Mouse (Mus musculus): Measurements from ENCODE around the gene Naga.

Gene Naga

DNA sequence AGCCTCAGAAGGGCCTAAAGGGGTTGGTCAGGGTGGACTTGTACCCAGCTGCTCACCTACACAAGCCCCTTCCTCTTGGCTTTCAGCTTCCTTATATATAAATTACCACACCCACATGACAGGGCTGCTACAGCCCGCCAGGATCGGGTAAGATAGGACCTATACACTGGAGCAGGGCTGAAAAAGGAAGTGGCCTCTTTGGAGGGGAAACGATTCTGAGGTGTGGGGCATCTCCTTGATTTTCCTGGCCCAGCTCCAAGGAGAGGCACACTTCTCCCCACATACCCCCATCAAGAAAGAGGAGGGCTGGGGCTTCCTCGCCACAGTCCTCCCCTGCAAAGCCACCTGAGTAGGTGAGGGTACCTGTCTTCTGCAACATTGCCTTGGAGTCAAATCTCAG is 850 bp downstream of the Naga start:
- no peak for DNase-seq

DNA sequence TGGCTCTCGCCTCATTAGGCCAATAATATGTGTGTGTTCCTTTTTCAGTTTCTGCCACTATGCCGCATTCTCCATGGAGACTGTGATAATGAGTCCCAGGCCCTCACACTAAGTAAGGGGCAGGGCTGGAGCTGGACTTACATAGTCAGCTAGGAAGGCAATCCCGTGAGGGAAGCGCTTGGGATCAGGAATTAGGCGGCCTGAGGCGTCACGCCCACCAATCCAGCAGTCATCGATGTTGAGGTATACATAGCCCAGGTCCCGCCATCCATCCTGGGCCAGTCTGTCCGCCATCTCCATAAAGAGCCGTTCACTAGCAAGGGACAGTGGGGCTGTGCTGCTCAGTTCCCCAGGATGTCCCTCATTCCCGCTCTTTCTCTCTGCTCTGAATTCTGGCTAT is 2.1 kb downstream of the Naga start:
- DNase-seq: no peak

DNA sequence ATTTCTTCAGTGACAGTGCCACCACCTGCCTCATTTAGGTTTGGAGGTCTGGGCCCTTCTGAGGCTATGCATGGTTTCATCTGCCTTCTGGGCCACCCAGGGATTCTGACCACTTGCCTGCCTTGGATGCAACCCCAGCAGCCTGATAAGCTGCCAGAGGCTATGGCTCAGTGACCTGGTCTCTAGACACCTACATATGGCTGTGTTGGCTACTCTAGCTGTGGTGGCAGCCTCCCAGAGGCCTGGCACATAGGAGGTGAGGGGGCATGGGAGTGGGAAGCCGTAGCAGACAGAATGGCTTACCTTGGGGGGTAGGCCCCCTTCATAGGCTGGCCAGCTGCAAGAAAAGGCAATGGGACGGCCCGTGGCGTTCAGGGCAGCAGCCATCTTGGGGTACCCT is 3.5 kb downstream of the Naga start:
- no peak for DNase-seq

DNA sequence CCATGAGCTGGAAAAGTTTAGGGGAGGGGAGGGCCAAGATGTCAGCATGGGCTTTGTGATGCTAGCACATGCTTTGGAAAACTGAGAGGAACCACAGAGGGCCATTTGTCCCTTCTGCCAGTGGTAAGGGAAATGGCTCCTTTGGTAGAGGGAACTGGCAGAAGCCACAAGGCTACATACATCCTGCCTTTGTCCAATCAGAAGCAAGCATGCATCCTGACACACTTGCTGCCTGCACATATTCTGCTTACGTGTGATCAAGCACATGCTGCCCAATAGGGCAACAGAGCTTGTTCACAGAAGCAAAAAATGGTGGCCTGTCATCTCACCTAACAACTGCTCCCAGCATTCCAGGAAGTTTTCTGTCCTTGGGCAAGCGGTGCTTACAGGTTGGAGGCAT is 13.3 kb downstream of the Naga start:
- no peak for DNase-seq

DNA sequence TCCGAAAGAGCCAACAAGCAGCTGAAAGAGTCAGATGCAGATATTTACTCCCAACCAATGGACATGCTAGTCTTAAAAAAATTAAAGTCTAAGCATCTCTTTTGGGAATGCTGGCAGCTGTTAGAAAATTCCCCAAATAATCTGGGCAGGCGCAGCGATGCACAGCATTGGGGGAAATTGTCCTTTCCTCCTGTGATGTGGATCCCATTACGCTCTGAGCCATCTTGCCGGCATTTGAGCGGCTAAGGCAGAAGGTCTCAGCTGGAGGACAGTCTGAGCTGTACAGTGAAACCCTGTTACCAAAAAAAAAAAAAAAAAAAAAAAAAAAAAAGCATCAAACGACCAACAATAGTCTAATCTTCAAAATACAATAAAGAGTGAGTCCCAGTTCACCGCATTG is 16.5 kb downstream of the Naga start:
- no peak for DNase-seq

DNA sequence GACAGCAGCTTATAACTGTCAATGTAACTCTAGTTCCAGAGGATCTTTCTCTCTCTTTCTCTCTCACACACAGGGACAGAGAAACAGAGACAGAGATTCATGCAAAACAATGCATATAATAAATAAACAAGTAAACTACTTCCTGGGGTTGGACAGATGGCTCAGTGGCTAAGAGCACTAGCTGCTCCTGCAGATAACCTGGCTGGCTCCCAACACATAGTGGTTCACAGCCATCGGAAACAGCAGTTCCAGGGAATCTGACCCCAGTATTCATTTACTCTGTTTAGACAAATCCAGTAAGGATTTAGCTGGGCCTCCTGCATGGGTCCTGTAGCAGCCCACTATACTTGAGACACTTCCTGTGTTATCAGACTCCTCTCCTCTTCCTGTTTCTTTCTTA is 19.1 kb downstream of the Naga start:
- no peak for DNase-seq

DNA sequence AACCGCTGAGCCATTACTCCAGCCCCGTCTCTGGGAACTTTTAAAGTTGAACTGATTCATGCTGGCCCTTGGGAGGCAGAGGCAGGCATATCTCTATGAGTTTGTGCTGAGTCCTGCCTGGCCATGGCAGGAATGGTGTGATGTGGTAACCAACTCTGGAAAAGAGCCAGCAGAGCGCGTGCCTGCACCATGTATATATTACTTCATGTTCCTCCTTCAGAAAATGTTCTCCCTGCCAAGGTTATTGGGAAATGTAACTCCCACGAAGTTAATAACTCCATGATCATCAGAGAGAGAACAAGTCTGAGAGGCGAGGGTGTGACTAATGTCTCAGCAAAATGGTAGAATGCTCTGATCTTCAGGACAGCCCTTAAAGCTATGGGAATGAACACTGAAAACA is 20.9 kb downstream of the Naga start:
- DNase-seq: no peak

DNA sequence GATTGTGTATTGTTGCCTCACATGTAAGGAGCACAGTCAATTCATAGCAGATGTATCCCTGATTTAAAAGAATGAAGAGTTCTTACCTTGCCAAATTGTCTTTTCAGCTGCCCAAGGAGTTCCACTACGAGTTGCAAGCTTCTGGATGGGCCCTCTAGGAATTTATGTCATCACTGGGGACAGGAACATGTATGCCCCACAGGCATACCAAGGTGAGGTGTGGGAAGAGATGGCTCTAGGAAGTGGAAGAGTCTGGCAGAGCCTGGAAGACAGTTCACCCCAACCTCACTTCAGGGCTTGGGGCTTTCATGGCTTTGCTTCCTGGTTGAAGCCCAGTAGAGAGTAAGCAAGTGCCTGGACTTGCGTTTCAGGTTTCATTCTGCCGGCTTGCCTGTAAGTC is 30.3 kb downstream of the Naga start:
- DNase-seq: no peak

DNA sequence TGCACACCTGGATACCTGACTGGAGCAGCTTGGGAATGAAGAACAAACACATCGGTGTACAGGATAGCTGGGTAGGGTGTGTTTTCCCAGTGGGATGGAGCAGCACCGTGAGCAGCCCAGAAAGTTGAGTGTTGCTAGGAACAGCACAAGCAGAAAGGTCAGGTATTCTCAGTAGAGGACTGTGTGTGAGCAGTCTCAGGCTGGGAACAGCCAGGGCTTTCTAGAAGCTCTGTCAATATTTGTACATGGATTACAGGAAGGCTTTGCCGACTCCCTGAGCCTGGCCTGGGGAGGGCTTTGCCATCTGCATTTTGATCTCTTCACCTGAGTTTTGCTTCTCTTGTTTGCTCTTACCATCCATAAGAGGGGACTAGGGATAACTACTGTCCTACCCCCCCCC is 31.6 kb downstream of the Naga start:
- no peak for DNase-seq

DNA sequence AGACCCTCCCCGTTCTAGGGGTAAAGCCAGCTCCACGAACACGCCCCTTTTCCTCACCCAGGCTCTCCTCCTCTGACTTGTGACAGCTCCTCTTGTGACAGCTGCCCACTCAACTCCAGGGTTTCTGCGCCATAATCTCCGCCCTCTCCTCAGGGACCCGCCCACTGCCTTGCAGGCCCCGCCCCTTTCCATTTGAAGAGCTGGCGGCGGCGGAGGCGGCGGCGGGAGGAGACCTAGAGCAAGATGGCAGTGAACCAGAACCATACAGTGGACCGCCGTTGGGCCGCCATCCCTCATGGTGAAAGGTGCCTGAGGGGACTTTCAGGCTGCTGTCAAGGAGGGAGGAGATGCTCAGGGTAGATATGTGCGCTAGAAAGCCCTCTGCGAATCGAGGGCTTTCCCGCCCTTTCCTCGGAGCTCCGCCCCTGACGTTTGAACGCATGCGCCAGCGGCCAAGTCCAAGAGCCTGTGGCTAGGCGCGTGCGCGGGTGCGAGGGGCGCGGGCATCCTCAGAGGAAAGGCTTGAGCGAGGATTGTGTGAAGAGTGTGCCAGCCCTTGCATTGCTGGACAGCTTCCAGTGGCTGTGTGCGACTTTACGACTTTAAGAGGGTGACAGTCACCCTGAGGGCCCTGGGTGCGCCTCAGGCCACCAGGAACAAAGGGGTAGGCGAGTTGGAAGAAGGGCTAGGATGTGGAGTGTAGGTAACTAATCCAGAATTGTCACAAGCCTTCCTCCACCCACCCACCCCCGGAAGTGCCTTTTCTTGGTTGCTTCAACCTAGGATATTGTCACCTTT is 39.8 kb downstream of the Naga start, which contains the start of gene Wbp2nl:
Gene Wbp2nl (plus strand): TSS at position 191 of the 798 bp plus-strand sequence.
- DNase-seq: no peak

DNA sequence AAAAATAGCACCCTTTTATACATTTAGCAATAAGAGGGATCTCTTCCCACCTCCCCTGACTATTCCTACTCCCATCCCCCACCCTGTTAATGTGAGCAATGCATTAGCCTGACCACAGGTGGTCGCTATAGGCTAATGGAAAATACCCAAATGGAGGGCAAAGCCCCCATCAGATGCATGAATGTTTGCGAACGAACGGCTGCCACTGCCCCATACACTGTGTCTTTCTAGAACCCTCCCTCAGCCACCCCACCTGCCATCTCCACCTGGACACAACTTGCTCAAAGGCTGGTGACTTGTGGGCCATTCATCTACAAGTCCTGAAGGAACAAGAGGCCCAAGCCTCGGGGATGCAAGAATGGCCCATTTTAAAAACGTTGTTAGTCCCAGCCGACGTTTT is 44.7 kb downstream of the Naga start:
- DNase-seq: no peak

DNA sequence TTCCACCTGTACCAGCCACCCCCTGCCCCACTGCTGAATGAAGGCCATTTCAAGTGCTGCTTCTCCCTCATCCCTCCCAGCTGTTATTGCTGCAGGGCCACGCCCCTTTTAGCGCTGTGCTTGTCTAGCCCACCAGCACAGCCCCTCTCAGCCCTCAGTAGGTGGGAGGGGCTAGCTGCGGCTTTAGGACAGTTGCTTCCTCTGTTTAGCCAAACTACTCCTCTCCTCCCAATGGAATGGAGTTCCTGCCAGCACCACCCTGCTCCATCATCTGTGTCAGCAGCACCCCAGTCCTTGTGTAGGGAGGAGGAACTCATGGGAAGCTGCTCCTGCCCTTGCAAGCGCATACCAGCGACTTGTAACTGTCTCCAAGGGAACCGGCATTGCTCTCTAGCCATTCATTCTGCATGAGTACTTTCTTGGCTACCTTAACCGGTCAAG is 45.4 kb downstream of the Naga start:
- peak in 1 of 2 experiments; percentile 45 for DNase-seq

DNA sequence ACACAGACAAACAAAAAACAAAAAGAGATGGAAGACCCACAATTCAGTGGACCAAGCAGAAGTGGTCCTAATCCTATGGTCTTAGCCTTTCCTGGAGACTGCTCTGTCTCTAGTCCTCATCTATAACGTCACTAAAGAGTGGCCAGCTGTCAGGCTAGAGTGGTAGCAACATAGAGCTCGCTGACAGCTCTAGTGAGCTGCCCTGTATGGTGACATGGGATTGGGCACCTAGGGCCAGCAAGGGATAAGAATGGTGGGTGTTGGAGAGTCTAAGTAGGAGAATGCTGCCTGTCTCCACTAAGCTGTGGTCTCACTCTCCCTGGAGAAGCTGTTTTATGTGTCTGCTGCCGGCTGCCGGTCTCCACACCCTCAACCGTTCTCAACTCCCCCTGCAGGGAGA is 45.9 kb downstream of the Naga start:
- no peak for DNase-seq

DNA sequence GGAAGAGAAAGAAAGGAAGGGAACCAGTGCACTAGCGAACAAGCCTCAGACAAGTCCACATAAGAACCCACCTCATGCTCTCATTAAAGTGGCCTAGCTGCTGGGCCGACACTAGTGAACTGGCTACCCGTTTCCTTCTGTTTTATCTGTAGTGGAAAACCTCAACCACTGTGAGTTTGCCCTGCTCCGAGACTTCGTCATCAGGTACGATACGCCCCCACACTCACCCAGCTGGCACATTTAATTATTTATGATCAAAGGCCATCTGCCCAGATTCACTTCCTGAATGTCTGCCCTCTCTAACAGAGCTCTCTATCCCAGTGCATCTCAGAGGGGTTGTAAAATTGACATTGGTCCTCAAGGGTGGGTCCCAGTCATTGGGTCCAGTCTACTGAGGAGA is 48.5 kb downstream of the Naga start:
- no peak for DNase-seq

DNA sequence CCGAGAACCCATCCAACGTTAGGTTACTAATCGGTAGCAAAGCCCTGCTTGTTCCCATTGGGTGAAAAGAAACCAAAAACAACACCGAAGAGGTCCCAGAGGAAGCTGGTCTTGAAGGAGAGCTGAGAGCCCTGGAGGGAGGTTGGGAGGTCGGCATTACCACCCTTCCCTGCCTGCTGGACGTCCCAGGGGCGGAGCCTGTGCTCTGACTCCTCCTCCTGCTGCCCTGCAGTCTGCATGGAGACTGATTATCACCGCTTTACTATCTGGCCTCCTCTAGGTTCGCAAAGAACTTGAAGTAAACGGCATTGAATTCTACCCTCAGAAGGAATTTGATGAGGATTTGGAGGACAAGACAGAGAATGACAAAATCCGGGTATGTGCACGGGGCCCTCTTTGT is 52.6 kb downstream of the Naga start:
- DNase-seq: no peak

DNA sequence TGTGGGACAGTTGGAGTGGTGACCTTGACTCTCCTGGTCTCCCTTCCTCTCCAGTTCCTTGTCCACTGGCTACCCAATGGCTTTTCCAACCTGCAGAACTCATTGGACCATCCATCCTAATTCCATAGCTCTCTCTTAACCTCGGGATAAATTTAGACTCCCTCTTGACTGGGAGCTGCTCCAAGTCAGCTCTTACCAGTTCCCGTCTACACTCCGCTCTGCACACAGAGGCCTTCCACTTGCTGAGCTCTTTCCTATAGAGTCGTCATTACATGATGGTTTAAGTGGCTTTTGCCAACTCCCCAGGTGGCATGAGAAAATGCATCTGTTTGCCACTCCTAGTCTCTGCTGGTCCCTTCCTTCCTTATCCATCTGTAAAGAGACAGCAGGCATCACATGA is 58.1 kb downstream of the Naga start:
- no peak for DNase-seq

Data from kidney, postnatal 25 days (tissue).